8 mouse cellular contexts compared by ENCODE assay signal in genomic region chr2:179975851-179976250, GRCm38 (mm10). TPM values are rescaled to one million over a fixed set of nuclear protein-coding genes. Genes with fewer than 3 reads are reported as not detected.
A peak's percentile ranks its signal among the peaks of the same experiment; 100 is the strongest.
DNase-seq lines count a peak whose midpoint lies in the region; ATAC-seq and TF ChIP-seq lines count a peak whose summit lies in the region.

No protein-coding gene starts in this region.

- no peak for TF ChIP-seq CTCF in kidney, postnatal 0 days (IDR thresholded peaks at IDR 0.05; ENCODE audit: low read depth)

- H3K9me3 ChIP-seq in kidney, embryonic 14.5 days (ENCODE audit: control insufficient read depth, low read length): no peaks in the 10 kb centered on the region
- no peaks in the 10 kb centered on the region for H3K9me3 ChIP-seq in embryonic facial prominence, embryonic 12.5 days
- H3K9me3 ChIP-seq in kidney, postnatal 0 days (replicated peaks; ENCODE audit: low read length): no peaks in the 10 kb centered on the region
- no peaks in the 10 kb centered on the region for H3K9me3 ChIP-seq in midbrain, embryonic 16.5 days (replicated peaks; ENCODE audit: control insufficient read depth, low read length, poor library complexity, severe bottlenecking)

- no peaks in the 10 kb centered on the region for H3K36me3 ChIP-seq in kidney, embryonic 14.5 days (ENCODE audit: control insufficient read depth, insufficient read depth, low read length)
- H3K36me3 ChIP-seq in embryonic facial prominence, embryonic 12.5 days: no peaks in the 10 kb centered on the region
- H3K36me3 ChIP-seq in kidney, postnatal 0 days (ENCODE audit: insufficient read depth, low read length): no peaks in the 10 kb centered on the region
- no peaks in the 10 kb centered on the region for H3K36me3 ChIP-seq in midbrain, embryonic 16.5 days (ENCODE audit: control insufficient read depth, insufficient read depth, low read length)

- peaks cover 19% of the 10 kb centered on the region for H3K4me1 ChIP-seq in kidney, embryonic 14.5 days (ENCODE audit: control insufficient read depth, insufficient read depth, low read length)
- H3K4me1 ChIP-seq in embryonic facial prominence, embryonic 12.5 days: peaks cover 29% of the 10 kb centered on the region
- H3K4me1 ChIP-seq in kidney, postnatal 0 days (replicated peaks; ENCODE audit: insufficient read depth, low read length): peaks cover 28% of the 10 kb centered on the region
- peaks cover 37% of the 10 kb centered on the region for H3K4me1 ChIP-seq in midbrain, embryonic 16.5 days (ENCODE audit: control insufficient read depth, insufficient read depth, low read length)

- WGBS in kidney, embryonic 14.5 days: 0% methylated on average over 21 of the region's 82 CpGs
- WGBS in embryonic facial prominence, embryonic 12.5 days: 0% methylated on average over 16 of the region's 82 CpGs
- WGBS in kidney, postnatal 0 days: 0% methylated on average over 14 of the region's 82 CpGs
- WGBS in midbrain, embryonic 16.5 days: 0% methylated on average over 13 of the region's 82 CpGs

- no peak for ATAC-seq in kidney, embryonic 14.5 days (ENCODE audit: low FRiP score, low TSS enrichment)
- ATAC-seq in embryonic facial prominence, embryonic 12.5 days (ENCODE audit: insufficient number of reproducible peaks, insufficient read depth, low FRiP score, low TSS enrichment): no peak
- ATAC-seq in kidney, postnatal 0 days (replicated peaks; ENCODE audit: low FRiP score, low read depth): no peak
- no peak for ATAC-seq in midbrain, embryonic 16.5 days

- H3K27me3 ChIP-seq in kidney, embryonic 14.5 days (ENCODE audit: control insufficient read depth, insufficient read depth, low read length): no peaks in the 10 kb centered on the region; the same call in 1 of the 2 replicates
- no peaks in the 10 kb centered on the region for H3K27me3 ChIP-seq in embryonic facial prominence, embryonic 12.5 days
- no peaks in the 10 kb centered on the region for H3K27me3 ChIP-seq in kidney, postnatal 0 days (ENCODE audit: insufficient read depth, low read length)
- no peaks in the 10 kb centered on the region for H3K27me3 ChIP-seq in midbrain, embryonic 16.5 days (ENCODE audit: control insufficient read depth, insufficient read depth, low read depth, low read length)

- peak overlapping the region; percentile 99 for H3K4me2 ChIP-seq in kidney, embryonic 14.5 days (replicated peaks; ENCODE audit: low read depth, low read length)
- H3K4me2 ChIP-seq in embryonic facial prominence, embryonic 12.5 days (replicated peaks): peak overlapping the region; percentile 53
- peak overlapping the region; percentile 97 for H3K4me2 ChIP-seq in kidney, postnatal 0 days (ENCODE audit: low read length)
- peak overlapping the region; percentile 100; the same call in 1 of the 2 replicates for H3K4me2 ChIP-seq in midbrain, embryonic 16.5 days (ENCODE audit: low read length)

- no peak for DNase-seq in kidney, adult 9 months
- DNase-seq in NIH3T3 (ENCODE audit: low read depth): peak; percentile 27
- no peak for DNase-seq in kidney, postnatal 0 days (ENCODE audit: low spot score)
- DNase-seq in layer of hippocampus, postnatal 36 days: no peak
- no peak for DNase-seq in urinary bladder, postnatal 14 days (ENCODE audit: low spot score)

- peak overlapping the region; percentile 77 for H3K4me3 ChIP-seq in kidney, embryonic 14.5 days (ENCODE audit: low read length)
- peak overlapping the region; percentile 73 for H3K4me3 ChIP-seq in embryonic facial prominence, embryonic 12.5 days
- H3K4me3 ChIP-seq in kidney, postnatal 0 days (replicated peaks; ENCODE audit: low read depth, low read length): peak overlapping the region; percentile 88
- H3K4me3 ChIP-seq in midbrain, embryonic 16.5 days (ENCODE audit: low read depth, low read length): peak overlapping the region; percentile 83

- peak overlapping the region; percentile 85; the same call in 1 of the 2 replicates for H3K9ac ChIP-seq in kidney, embryonic 14.5 days (ENCODE audit: low read depth, low read length)
- H3K9ac ChIP-seq in embryonic facial prominence, embryonic 12.5 days: peak overlapping the region; percentile 83
- peak overlapping the region; percentile 100 for H3K9ac ChIP-seq in kidney, postnatal 0 days (ENCODE audit: low read depth, low read length)
- H3K9ac ChIP-seq in midbrain, embryonic 16.5 days (ENCODE audit: low read depth, low read length): peak overlapping the region; percentile 98

- no peak overlapping the region for H3K27ac ChIP-seq in kidney, embryonic 14.5 days (ENCODE audit: low read depth, low read length)
- no peak overlapping the region for H3K27ac ChIP-seq in embryonic facial prominence, embryonic 12.5 days
- H3K27ac ChIP-seq in kidney, postnatal 0 days: peak overlapping the region; percentile 99
- peak overlapping the region; percentile 96 for H3K27ac ChIP-seq in midbrain, embryonic 16.5 days (ENCODE audit: low read length)

RNA-seq across cellular contexts. Expression of gene Taf4, which starts 0.6 kb away (rescaled TPM):
- 5.9 and 6.0 TPM in 2 replicates for polyA plus RNA-seq in kidney, embryonic 14.5 days (2014; fragmentation: Nextera tagmentation; extraction: Ambion mirVana)
- polyA plus RNA-seq in embryonic facial prominence, embryonic 12.5 days (2016; fragmentation: Nextera tagmentation; extraction: Ambion mirVana): 3.8 TPM in 2 replicates
- polyA plus RNA-seq in kidney, postnatal 0 days (2015; fragmentation: Nextera tagmentation; extraction: Ambion mirVana): 3.3 and 3.5 TPM in 2 replicates
- 3.1 and 3.6 TPM in 2 replicates for polyA plus RNA-seq in midbrain, embryonic 16.5 days (2015; fragmentation: Nextera tagmentation; extraction: Ambion mirVana)
- total RNA-seq in layer of hippocampus, postnatal 36 days (2021): 10 to 100 TPM; 21.3 to 22.4 TPM

RNA-seq across cellular contexts. Expression of gene Lsm14b, which starts 48.9 kb away (rescaled TPM):
- polyA plus RNA-seq in kidney, embryonic 14.5 days (2014; fragmentation: Nextera tagmentation; extraction: Ambion mirVana): 8.6 and 18.3 TPM in 2 replicates
- polyA plus RNA-seq in embryonic facial prominence, embryonic 12.5 days (2016; fragmentation: Nextera tagmentation; extraction: Ambion mirVana): 13.1 and 14.9 TPM in 2 replicates
- polyA plus RNA-seq in kidney, postnatal 0 days (2015; fragmentation: Nextera tagmentation; extraction: Ambion mirVana): 9.3 and 10.4 TPM in 2 replicates
- polyA plus RNA-seq in midbrain, embryonic 16.5 days (2015; fragmentation: Nextera tagmentation; extraction: Ambion mirVana): 21.0 and 22.4 TPM in 2 replicates
- 100 to 1,000 TPM in 1 of 2 experiments, 10 to 100 TPM in 1; 97.5 to 105 TPM for total RNA-seq in layer of hippocampus, postnatal 36 days (2021)

Comparison
In these comparisons a context has a peak if more than half of its experiments do, and no peak if none do; other contexts are left out.
1. H3K27ac ChIP-seq: peak in kidney, postnatal 0 days (single experiment) and midbrain, embryonic 16.5 days (single experiment); none in kidney, embryonic 14.5 days (single experiment) and embryonic facial prominence, embryonic 12.5 days (single experiment).
2. Peak in every context shown above with its lines, with median percentiles within 50 percentile points of each other: H3K4me2 ChIP-seq, H3K4me3 ChIP-seq and H3K9ac ChIP-seq.